Mouse (Mus musculus) thymus, adult 2 months (tissue): ENCODE data around the gene Col11a2.

Experiments
- CTCF ChIP-seq: fragments of 200-500 bp; IDR thresholded peaks from 2 replicates; pipeline ENCODE4 v1.5.1; 2012; ENCODE audit warnings: mild to moderate bottlenecking, control low read depth, low read length, moderate library complexity, borderline replicate concordance; ENCODE audit not compliant: control insufficient read depth, poor library complexity, insufficient read depth; ENCODE audit errors: extremely low read depth
- POLR2A ChIP-seq: fragments of 200-500 bp; IDR thresholded peaks from 2 replicates; pipeline ENCODE4 v1.6.1; 2012; ENCODE audit warnings: mild to moderate bottlenecking, low read length, control low read depth, moderate library complexity; ENCODE audit not compliant: control insufficient read depth, poor library complexity, insufficient read depth; ENCODE audit errors: extremely low read depth

GRCm38 (mm10) chr17:34108460-34108859 is 69.2 kb downstream of the Col11a2 start:
- no peak for TF ChIP-seq CTCF
- TF ChIP-seq POLR2A, result no peak
